Mouse (Mus musculus): ENCODE results near the gene St6galnac3. TPM values are rescaled to one million over a fixed set of nuclear protein-coding genes. Genes with fewer than 3 reads are reported as not detected.

The St6galnac3 gene
- polyA plus RNA-seq, 1 experiment from 2014 or later: 31.0 TPM

- ATAC-seq: no peak
- Histone ChIP-seq H3K4me3 (ENCODE audit: low read length) (no peak overlapping the region), H3K9ac (ENCODE audit: low read depth, low read length) (no peak overlapping the region), H3K9me3 (ENCODE audit: control insufficient read depth, low read length) (no peaks in the 10 kb centered on the region), H3K27me3 (replicated peaks; ENCODE audit: control insufficient read depth, insufficient read depth, low read length) (no peaks in the 10 kb centered on the region), H3K4me1 (ENCODE audit: control insufficient read depth, insufficient read depth, low read length) (no peaks in the 10 kb centered on the region), H3K36me3 (ENCODE audit: control insufficient read depth, insufficient read depth, low read length) (no peaks in the 10 kb centered on the region), H3K4me2 (ENCODE audit: low read depth, low read length) (no peak overlapping the region), H3K27ac (ENCODE audit: low read length) (no peak overlapping the region)
- 91% methylated on average over 6 of the region's 6 CpGs for WGBS
These were observed 126.3 kb downstream of the St6galnac3 start for GRCm38 (mm10) chr3:153598631-153599030.

- H3K4me3 ChIP-seq (ENCODE audit: low read length): no peak overlapping the region
- H3K36me3 ChIP-seq (ENCODE audit: control insufficient read depth, insufficient read depth, low read length): no peaks in the 10 kb centered on the region
- no peak overlapping the region for H3K27ac ChIP-seq (ENCODE audit: low read length)
- no peaks in the 10 kb centered on the region for H3K27me3 ChIP-seq (replicated peaks; ENCODE audit: control insufficient read depth, insufficient read depth, low read length)
- no peak overlapping the region for H3K4me2 ChIP-seq (ENCODE audit: low read depth, low read length)
- ATAC-seq: no peak
- no peaks in the 10 kb centered on the region for H3K4me1 ChIP-seq (ENCODE audit: control insufficient read depth, insufficient read depth, low read length)
- no peak overlapping the region for H3K9ac ChIP-seq (ENCODE audit: low read depth, low read length)
- no peaks in the 10 kb centered on the region for H3K9me3 ChIP-seq (ENCODE audit: control insufficient read depth, low read length)
- WGBS: 75% methylated on average over 9 of the region's 9 CpGs
These were observed 130.4 kb downstream of the St6galnac3 start for GRCm38 (mm10) chr3:153594531-153594930.

DNA sequence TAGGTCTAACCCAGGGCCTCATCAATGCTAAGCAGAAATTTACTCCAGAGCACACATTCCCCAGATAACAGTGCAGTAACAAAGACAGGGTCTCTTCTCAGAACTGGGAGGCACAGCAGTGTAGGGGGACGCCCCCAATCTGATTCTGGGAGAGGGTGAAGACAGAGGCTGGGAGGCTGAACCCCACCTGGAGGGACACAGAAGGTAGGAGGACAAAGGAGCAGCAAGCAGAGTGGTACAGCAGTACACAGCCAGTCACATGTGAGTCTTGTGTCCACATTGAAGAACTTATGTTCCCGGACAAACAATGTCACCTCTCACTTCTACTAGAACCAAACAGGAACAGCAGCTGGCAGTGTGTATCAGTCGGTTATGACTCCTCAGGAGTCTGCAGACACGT is 131.0 kb downstream of the St6galnac3 start:
- Histone ChIP-seq H3K9ac (ENCODE audit: low read depth, low read length) (no peak overlapping the region), H3K9me3 (ENCODE audit: control insufficient read depth, low read length) (no peaks in the 10 kb centered on the region), H3K27me3 (replicated peaks; ENCODE audit: control insufficient read depth, insufficient read depth, low read length) (no peaks in the 10 kb centered on the region), H3K36me3 (ENCODE audit: control insufficient read depth, insufficient read depth, low read length) (no peaks in the 10 kb centered on the region), H3K4me1 (ENCODE audit: control insufficient read depth, insufficient read depth, low read length) (no peaks in the 10 kb centered on the region), H3K27ac (ENCODE audit: low read length) (no peak overlapping the region), H3K4me3 (ENCODE audit: low read length) (no peak overlapping the region), H3K4me2 (ENCODE audit: low read depth, low read length) (no peak overlapping the region)
- WGBS: 67% methylated on average over 4 of the region's 4 CpGs
- ATAC-seq: no peak

- WGBS: 75% methylated on average over 3 of the region's 3 CpGs
- no peak overlapping the region for H3K27ac ChIP-seq (ENCODE audit: low read length)
- H3K4me1 ChIP-seq (ENCODE audit: control insufficient read depth, insufficient read depth, low read length): no peaks in the 10 kb centered on the region
- no peak overlapping the region for H3K9ac ChIP-seq (ENCODE audit: low read depth, low read length)
- H3K9me3 ChIP-seq (ENCODE audit: control insufficient read depth, low read length): no peaks in the 10 kb centered on the region
- H3K27me3 ChIP-seq (replicated peaks; ENCODE audit: control insufficient read depth, insufficient read depth, low read length): no peaks in the 10 kb centered on the region
- no peak overlapping the region for H3K4me3 ChIP-seq (ENCODE audit: low read length)
- ATAC-seq: no peak
- H3K36me3 ChIP-seq (ENCODE audit: control insufficient read depth, insufficient read depth, low read length): no peaks in the 10 kb centered on the region
- H3K4me2 ChIP-seq (ENCODE audit: low read depth, low read length): no peak overlapping the region
These were observed 131.9 kb downstream of the St6galnac3 start for GRCm38 (mm10) chr3:153593103-153593502.

DNA sequence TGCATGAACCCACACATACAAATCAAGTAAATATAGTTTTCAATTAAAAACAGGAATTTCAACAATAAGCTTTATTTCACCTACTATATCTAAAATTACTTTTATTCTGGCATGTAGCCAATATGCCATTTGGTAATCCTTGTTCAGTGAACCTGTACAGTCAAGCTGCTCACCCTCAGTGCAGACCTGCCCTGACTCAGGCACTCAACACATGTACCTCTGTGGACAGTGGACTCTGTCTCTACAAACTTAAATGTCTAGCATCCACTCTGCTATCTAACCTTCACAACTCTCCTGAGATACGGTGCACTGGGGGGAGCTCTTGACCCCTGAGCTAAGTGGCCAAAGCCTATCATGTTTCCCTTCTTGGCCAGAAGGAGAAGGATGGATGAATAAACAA is 137.4 kb downstream of the St6galnac3 start:
- Histone ChIP-seq H3K9me3 (ENCODE audit: control insufficient read depth, low read length) (no peaks in the 10 kb centered on the region), H3K27ac (ENCODE audit: low read length) (no peak overlapping the region), H3K36me3 (ENCODE audit: control insufficient read depth, insufficient read depth, low read length) (no peaks in the 10 kb centered on the region), H3K4me1 (ENCODE audit: control insufficient read depth, insufficient read depth, low read length) (no peaks in the 10 kb centered on the region), H3K9ac (ENCODE audit: low read depth, low read length) (no peak overlapping the region), H3K4me2 (ENCODE audit: low read depth, low read length) (no peak overlapping the region), H3K27me3 (replicated peaks; ENCODE audit: control insufficient read depth, insufficient read depth, low read length) (no peaks in the 10 kb centered on the region), H3K4me3 (ENCODE audit: low read length) (no peak overlapping the region)
- ATAC-seq: no peak
- whole genome bisulfite sequencing: 29% methylated on average over 1 of the region's 1 CpGs

- Histone ChIP-seq H3K4me3 (ENCODE audit: low read length) (no peak overlapping the region), H3K4me1 (ENCODE audit: control insufficient read depth, insufficient read depth, low read length) (no peaks in the 10 kb centered on the region), H3K36me3 (ENCODE audit: control insufficient read depth, insufficient read depth, low read length) (no peaks in the 10 kb centered on the region), H3K27ac (ENCODE audit: low read length) (no peak overlapping the region), H3K27me3 (replicated peaks; ENCODE audit: control insufficient read depth, insufficient read depth, low read length) (no peaks in the 10 kb centered on the region), H3K9ac (ENCODE audit: low read depth, low read length) (no peak overlapping the region), H3K9me3 (ENCODE audit: control insufficient read depth, low read length) (no peaks in the 10 kb centered on the region), H3K4me2 (ENCODE audit: low read depth, low read length) (no peak overlapping the region)
- 83% methylated on average over 3 of the region's 3 CpGs for WGBS
- no peak for ATAC-seq
These were observed 140.1 kb downstream of the St6galnac3 start for GRCm38 (mm10) chr3:153584836-153585235.

- Histone ChIP-seq H3K36me3 (ENCODE audit: control insufficient read depth, insufficient read depth, low read length) (no peaks in the 10 kb centered on the region), H3K9me3 (ENCODE audit: control insufficient read depth, low read length) (no peaks in the 10 kb centered on the region), H3K4me3 (ENCODE audit: low read length) (no peak overlapping the region), H3K27me3 (replicated peaks; ENCODE audit: control insufficient read depth, insufficient read depth, low read length) (no peaks in the 10 kb centered on the region), H3K4me1 (ENCODE audit: control insufficient read depth, insufficient read depth, low read length) (no peaks in the 10 kb centered on the region), H3K27ac (ENCODE audit: low read length) (no peak overlapping the region), H3K4me2 (ENCODE audit: low read depth, low read length) (no peak overlapping the region), H3K9ac (ENCODE audit: low read depth, low read length) (no peak overlapping the region)
- WGBS: 38% methylated on average over 4 of the region's 4 CpGs
- no peak for ATAC-seq
These were observed 142.9 kb downstream of the St6galnac3 start for GRCm38 (mm10) chr3:153582065-153582464.

- no peaks in the 10 kb centered on the region for H3K27me3 ChIP-seq (replicated peaks; ENCODE audit: control insufficient read depth, insufficient read depth, low read length)
- no peak for ATAC-seq
- H3K9ac ChIP-seq (ENCODE audit: low read depth, low read length): no peak overlapping the region
- H3K4me3 ChIP-seq (ENCODE audit: low read length): no peak overlapping the region
- no peaks in the 10 kb centered on the region for H3K9me3 ChIP-seq (ENCODE audit: control insufficient read depth, low read length)
- H3K4me1 ChIP-seq (ENCODE audit: control insufficient read depth, insufficient read depth, low read length): no peaks in the 10 kb centered on the region
- H3K27ac ChIP-seq (ENCODE audit: low read length): no peak overlapping the region
- H3K4me2 ChIP-seq (ENCODE audit: low read depth, low read length): no peak overlapping the region
- 55% methylated on average over 2 of the region's 2 CpGs for WGBS
- H3K36me3 ChIP-seq (ENCODE audit: control insufficient read depth, insufficient read depth, low read length): no peaks in the 10 kb centered on the region
These were observed 144.3 kb downstream of the St6galnac3 start for GRCm38 (mm10) chr3:153580625-153581024.

DNA sequence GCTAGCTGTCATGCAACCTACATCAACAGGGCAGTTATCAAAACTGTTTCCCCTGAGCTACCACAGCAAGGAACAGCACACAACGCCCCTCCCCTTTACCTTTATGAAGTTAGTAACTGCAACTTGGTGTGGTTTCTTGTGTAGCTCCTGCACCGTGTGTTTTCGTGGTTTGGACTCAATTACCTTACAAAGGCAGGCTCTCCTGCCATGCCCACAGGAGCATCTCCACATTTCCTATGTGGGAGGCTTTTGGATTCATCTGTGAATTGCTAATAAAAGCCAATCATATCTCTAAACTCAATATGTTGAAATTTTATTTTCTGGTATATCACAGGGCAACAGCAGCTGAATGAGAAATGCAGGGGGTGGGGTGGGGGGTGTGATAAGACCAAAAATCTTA is 144.8 kb downstream of the St6galnac3 start:
- Histone ChIP-seq H3K27me3 (replicated peaks; ENCODE audit: control insufficient read depth, insufficient read depth, low read length) (no peaks in the 10 kb centered on the region), H3K27ac (ENCODE audit: low read length) (no peak overlapping the region), H3K9me3 (ENCODE audit: control insufficient read depth, low read length) (no peaks in the 10 kb centered on the region), H3K9ac (ENCODE audit: low read depth, low read length) (no peak overlapping the region), H3K36me3 (ENCODE audit: control insufficient read depth, insufficient read depth, low read length) (no peaks in the 10 kb centered on the region), H3K4me1 (ENCODE audit: control insufficient read depth, insufficient read depth, low read length) (no peaks in the 10 kb centered on the region), H3K4me2 (ENCODE audit: low read depth, low read length) (no peak overlapping the region), H3K4me3 (ENCODE audit: low read length) (no peak overlapping the region)
- 84% methylated on average over 3 of the region's 3 CpGs for WGBS
- ATAC-seq: no peak

DNA sequence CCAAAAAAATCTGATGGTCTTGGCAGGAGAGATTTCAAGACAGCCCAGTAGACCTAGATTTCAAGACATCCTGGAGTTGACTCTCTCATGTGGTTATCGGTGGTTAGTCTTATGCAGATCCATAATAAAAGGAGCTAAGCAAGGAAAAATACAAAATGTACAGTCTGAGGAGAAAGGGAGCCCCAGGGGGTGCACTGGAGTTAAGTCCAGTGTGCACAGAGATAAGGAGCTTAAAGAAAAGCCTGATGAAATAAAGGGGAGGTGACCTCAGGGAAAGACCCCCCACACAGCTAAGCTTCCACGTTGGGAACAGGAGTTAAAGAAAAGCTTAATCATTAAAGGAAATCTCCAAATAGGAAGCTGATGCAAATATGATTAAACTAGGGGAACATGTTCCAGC is 147.7 kb downstream of the St6galnac3 start:
- no peak for ATAC-seq
- 70% methylated on average over 2 of the region's 2 CpGs for WGBS
- Histone ChIP-seq H3K27ac (ENCODE audit: low read length) (no peak overlapping the region), H3K4me3 (ENCODE audit: low read length) (no peak overlapping the region), H3K4me1 (ENCODE audit: control insufficient read depth, insufficient read depth, low read length) (no peaks in the 10 kb centered on the region), H3K4me2 (ENCODE audit: low read depth, low read length) (no peak overlapping the region), H3K9ac (ENCODE audit: low read depth, low read length) (no peak overlapping the region), H3K27me3 (replicated peaks; ENCODE audit: control insufficient read depth, insufficient read depth, low read length) (no peaks in the 10 kb centered on the region), H3K9me3 (ENCODE audit: control insufficient read depth, low read length) (no peaks in the 10 kb centered on the region), H3K36me3 (ENCODE audit: control insufficient read depth, insufficient read depth, low read length) (no peaks in the 10 kb centered on the region)
